Mouse (Mus musculus): ENCODE results near the gene Irak1bp1. TPM values are rescaled to one million over a fixed set of nuclear protein-coding genes. Genes with fewer than 3 reads are reported as not detected.

The Irak1bp1 gene
- polyA plus RNA-seq, 1 experiment from 2014 or later, result 3.2 TPM

GRCm38 (mm10) chr9:82888645-82889044, 59.3 kb downstream of the Irak1bp1 start:
- Histone ChIP-seq H3K4me3 (no peak overlapping the region), H3K36me3 (peaks cover 63% of the 10 kb centered on the region)
- no peak for ATAC-seq

More at GRCm38 (mm10) chr9:82888645-82889044, 59.3 kb downstream of the Irak1bp1 start:
- no peaks in the 10 kb centered on the region for H3K9me3 ChIP-seq (replicated peaks)
- H3K27me3 ChIP-seq (replicated peaks), result no peaks in the 10 kb centered on the region
- no peak overlapping the region for H3K27ac ChIP-seq
- no peak overlapping the region for H3K4me2 ChIP-seq
- H3K4me1 ChIP-seq, result no peaks in the 10 kb centered on the region
- H3K9ac ChIP-seq, result no peak overlapping the region

Other genes starting within 250 kb of the Irak1bp1 start
- 34.7 and 34.9 TPM in 2 replicates for gene Phip, start 146.0 kb downstream of the Irak1bp1 start, polyA plus RNA-seq (2016; fragmentation: Nextera tagmentation; extraction: Ambion mirVana)

All from liver, embryonic 12.5 days (tissue).